Mouse (Mus musculus) retina, postnatal 1 day (tissue): ENCODE measurements around the gene Appl2.

Source experiments
- DNase-seq: peaks from one replicate; pipeline ENCODE4 v3.0.0-alpha.2; 2012

Gene Appl2

DNA sequence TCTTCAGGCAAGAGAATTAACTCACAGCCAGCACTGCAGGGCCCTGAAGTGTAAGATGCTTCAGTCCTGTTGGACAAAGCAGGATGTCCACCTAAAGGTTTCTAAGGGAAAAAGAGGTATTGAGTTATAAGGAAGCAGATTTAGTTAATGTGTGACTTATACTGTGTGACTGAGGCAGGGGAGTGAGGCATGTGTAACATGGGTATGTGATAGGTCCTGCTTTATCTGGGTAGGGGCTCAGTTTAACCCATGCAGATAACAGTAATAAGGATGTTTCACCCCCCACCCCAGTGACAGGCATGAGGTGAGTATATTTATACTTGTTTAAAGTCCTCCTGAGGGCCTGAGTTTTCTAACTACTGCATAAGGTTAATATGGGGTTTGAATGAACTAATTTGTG, 85.5 kb downstream of the Appl2 start:
- no peak for DNase-seq
